Mouse (Mus musculus): Measurements from ENCODE around the gene Bud31. TPM values are rescaled to one million over a fixed set of nuclear protein-coding genes. Genes with fewer than 3 reads are reported as not detected.
A peak's percentile ranks its signal among the peaks of the same experiment; 100 is the strongest.
"Not testable (repeated sequence)": the region's sequence is repeated elsewhere in the genome, so short reads cannot be mapped to it uniquely, and the experiment has no call there.

Bud31 gene
- total and polyA plus RNA-seq, 3 experiments: 36.6 to 66.5 (median 56.5) TPM

DNA sequence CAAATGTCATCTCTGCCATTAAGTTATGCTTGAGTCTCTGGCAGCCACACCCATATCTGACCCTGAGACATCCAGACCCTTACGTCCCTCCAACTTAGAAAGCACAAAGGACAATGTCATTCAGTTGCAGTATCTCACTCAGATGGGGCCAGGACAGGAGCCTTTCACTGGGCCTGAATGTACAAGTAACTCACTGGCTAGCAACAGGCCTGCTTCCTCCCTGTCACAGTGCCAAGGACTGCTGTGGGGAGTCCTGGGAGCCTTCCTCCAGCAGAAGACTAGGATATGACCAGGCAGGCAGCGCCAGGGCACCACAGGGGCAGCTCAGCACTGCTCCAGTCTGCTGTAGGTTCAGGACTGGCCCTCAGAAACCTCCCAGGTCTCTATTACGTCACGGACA, 11.0 kb upstream of the Bud31 start:
- peaks cover 6% of the 10 kb centered on the region for H3K4me1 ChIP-seq (ENCODE audit: control insufficient read depth, insufficient read depth, low read length)
- 60% methylated on average over 4 of the region's 4 CpGs for WGBS
- no peak overlapping the region for H3K9ac ChIP-seq (ENCODE audit: low read depth, low read length)
- DNase-seq: peak; percentile 33 to 51
- no peaks in the 10 kb centered on the region for H3K27me3 ChIP-seq (ENCODE audit: control insufficient read depth, insufficient read depth, low read length)
- intact Hi-C loops (cut with DNase I): no loop called here
- no peak overlapping the region for H3K27ac ChIP-seq
- TF ChIP-seq EP300 (IDR thresholded peaks at IDR 0.05; ENCODE audit: insufficient read depth, low read depth, low read length) (no peak), POLR2A (IDR thresholded peaks at IDR 0.05; ENCODE audit: insufficient read depth, low read depth, low read length) (no peak), CTCF (IDR thresholded peaks at IDR 0.05) (no peak)
- no peaks in the 10 kb centered on the region for H3K79me2 ChIP-seq (replicated peaks; ENCODE audit: control insufficient read depth, insufficient read depth, low read length)
- H3K4me3 ChIP-seq: no peak overlapping the region
- H3K36me3 ChIP-seq (ENCODE audit: control insufficient read depth, insufficient read depth, low read length): no peaks in the 10 kb centered on the region

DNA sequence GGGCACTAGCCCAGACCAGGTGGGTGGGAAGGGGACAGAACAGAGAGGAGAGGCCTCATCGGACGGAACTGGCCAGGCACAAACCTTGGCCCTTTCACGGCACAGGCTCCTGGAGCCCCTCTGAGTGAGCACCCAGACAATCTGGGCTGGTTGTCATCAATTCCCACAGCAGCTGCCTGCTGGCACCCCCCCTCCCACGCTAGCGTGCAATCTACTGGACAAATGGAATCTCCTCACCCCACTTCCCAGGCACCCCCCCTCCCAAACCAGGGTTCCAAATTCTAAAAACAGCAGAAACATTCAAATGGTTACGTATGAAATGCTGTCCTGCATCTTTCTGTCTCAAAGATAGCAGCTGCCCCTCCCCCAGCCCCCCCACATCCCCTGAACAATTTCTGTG, 10.4 kb upstream of the Bud31 start:
- H3K9ac ChIP-seq (ENCODE audit: low read depth, low read length); H3K27ac ChIP-seq; intact Hi-C loops (cut with DNase I): not testable (repeated sequence)

DNA sequence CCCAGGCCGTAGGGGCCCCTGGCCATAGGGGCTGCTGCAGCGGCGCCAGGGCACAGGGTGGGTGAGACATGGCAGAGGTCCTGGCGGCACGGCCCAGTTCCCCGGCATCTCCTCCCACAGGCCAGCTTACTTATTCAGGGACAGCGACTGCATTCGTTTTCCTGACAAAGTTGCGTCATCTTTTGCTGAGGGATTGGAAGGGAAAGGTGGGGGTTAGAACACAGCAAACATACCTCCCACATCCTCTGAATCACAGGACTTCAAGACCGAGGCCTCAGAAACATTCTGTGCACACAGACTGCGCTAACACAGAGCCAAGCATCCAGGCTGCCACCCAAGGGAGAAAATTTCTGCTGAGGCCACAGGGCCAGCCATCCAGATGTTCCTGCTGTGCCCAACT, 10.0 kb upstream of the Bud31 start:
- Histone ChIP-seq H3K36me3 (ENCODE audit: control insufficient read depth, insufficient read depth, low read length) (no peaks in the 10 kb centered on the region), H3K4me1 (ENCODE audit: control insufficient read depth, insufficient read depth, low read length) (peaks cover 6% of the 10 kb centered on the region), H3K9ac (ENCODE audit: low read depth, low read length) (no peak overlapping the region), H3K27ac (no peak overlapping the region), H3K27me3 (ENCODE audit: control insufficient read depth, insufficient read depth, low read length) (no peaks in the 10 kb centered on the region), H3K79me2 (replicated peaks; ENCODE audit: control insufficient read depth, insufficient read depth, low read length) (no peaks in the 10 kb centered on the region), H3K4me3 (no peak overlapping the region)
- intact Hi-C loops (cut with DNase I): no loop called here
- TF ChIP-seq EP300 (IDR thresholded peaks at IDR 0.05; ENCODE audit: insufficient read depth, low read depth, low read length) (no peak), POLR2A (IDR thresholded peaks at IDR 0.05; ENCODE audit: insufficient read depth, low read depth, low read length) (no peak), CTCF (IDR thresholded peaks at IDR 0.05) (no peak)
- WGBS: 37% methylated on average over 11 of the region's 11 CpGs
- DNase-seq: no peak

More for the DNA sequence above, 10.4 kb upstream of the Bud31 start:
- not testable (repeated sequence) for H3K27me3 ChIP-seq (ENCODE audit: control insufficient read depth, insufficient read depth, low read length); H3K79me2 ChIP-seq (replicated peaks; ENCODE audit: control insufficient read depth, insufficient read depth, low read length); DNase-seq; H3K4me3 ChIP-seq; H3K36me3 ChIP-seq (ENCODE audit: control insufficient read depth, insufficient read depth, low read length); H3K4me1 ChIP-seq (ENCODE audit: control insufficient read depth, insufficient read depth, low read length)
- whole genome bisulfite sequencing: 55% methylated on average over 6 of the region's 6 CpGs

DNA sequence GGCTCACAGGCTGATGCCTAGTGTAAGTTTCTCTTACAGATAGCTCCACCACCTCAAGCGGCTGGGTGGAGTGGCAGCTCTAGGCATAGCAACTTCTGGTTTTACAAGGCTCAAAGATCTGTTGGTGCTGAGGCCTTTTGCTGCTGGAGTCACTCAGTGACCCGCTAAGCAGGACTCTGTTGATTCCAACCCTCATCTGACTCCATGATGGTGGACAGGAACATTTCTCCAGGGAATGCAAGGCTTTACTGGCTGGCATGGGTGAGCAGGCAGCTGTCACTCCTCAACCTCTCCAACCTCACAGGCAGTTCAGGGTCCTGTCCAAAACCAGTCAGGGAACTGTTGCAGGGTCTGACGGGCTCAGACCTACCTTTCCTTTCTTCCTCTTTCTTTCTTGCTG, 9.2 kb upstream of the Bud31 start:
- Histone ChIP-seq H3K4me3 (no peak overlapping the region), H3K27me3 (ENCODE audit: control insufficient read depth, insufficient read depth, low read length) (no peaks in the 10 kb centered on the region), H3K27ac (no peak overlapping the region), H3K9ac (ENCODE audit: low read depth, low read length) (no peak overlapping the region), H3K79me2 (replicated peaks; ENCODE audit: control insufficient read depth, insufficient read depth, low read length) (no peaks in the 10 kb centered on the region), H3K4me1 (ENCODE audit: control insufficient read depth, insufficient read depth, low read length) (peaks cover 6% of the 10 kb centered on the region), H3K36me3 (ENCODE audit: control insufficient read depth, insufficient read depth, low read length) (no peaks in the 10 kb centered on the region)
- TF ChIP-seq CTCF (IDR thresholded peaks at IDR 0.05) (no peak), EP300 (IDR thresholded peaks at IDR 0.05; ENCODE audit: insufficient read depth, low read depth, low read length) (no peak), POLR2A (IDR thresholded peaks at IDR 0.05; ENCODE audit: insufficient read depth, low read depth, low read length) (no peak)
- intact Hi-C loops (cut with DNase I): no loop called here
- DNase-seq: no peak
- WGBS: 75% methylated on average over 3 of the region's 3 CpGs

DNA sequence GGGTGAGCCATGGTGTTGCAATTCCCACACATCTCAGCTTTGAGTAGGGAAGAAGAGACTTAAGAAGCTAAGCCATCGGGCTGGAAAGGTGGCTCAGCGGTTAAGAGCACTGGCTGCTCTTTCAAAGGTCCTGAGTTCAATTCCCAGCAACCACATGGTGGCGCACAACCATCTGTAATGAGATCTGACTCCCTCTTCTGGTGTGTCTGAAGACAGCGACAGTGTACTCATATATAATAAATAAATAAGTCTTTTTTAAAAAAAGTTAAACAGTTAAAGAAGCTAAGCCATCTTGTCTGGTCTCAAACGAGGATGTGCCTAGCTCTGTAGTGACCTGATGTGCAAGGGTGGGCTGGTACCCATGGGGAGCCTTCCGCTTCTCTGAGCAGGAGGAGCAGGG, 6.9 kb upstream of the Bud31 start:
- WGBS: 91% methylated on average over 6 of the region's 6 CpGs
- H3K36me3 ChIP-seq (ENCODE audit: control insufficient read depth, insufficient read depth, low read length); H3K27me3 ChIP-seq (ENCODE audit: control insufficient read depth, insufficient read depth, low read length); H3K9ac ChIP-seq (ENCODE audit: low read depth, low read length); H3K27ac ChIP-seq; H3K4me3 ChIP-seq; DNase-seq; H3K79me2 ChIP-seq (replicated peaks; ENCODE audit: control insufficient read depth, insufficient read depth, low read length); intact Hi-C loops (cut with DNase I): not testable (repeated sequence)
- TF ChIP-seq CTCF (IDR thresholded peaks at IDR 0.05): 0 out of 2 replicates have a peak, but pooled peaks have one; percentile 18
- peaks cover 12% of the 10 kb centered on the region for H3K4me1 ChIP-seq (ENCODE audit: control insufficient read depth, insufficient read depth, low read length)

DNA sequence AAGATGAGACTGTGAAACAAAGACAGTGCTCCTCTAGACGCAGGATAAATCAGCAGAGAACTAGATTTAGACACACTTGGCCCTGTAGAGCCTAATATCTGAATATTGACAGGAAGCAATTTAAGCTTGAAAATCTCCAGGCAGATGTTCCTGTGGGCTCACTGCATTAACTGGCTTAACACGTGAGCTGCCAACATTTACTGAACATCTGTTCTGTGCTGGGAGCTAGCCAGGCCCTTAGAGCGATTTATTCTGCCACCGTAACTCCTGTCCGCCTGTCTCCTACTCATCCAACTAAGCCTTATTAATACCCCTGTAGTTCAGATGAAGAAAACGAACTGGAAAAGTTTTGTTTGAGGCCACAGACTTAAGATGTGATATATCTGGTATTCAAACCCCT, 1.3 kb upstream of the Bud31 start:
- Histone ChIP-seq H3K79me2 (replicated peaks; ENCODE audit: control insufficient read depth, insufficient read depth, low read length) (peaks cover 4% of the 10 kb centered on the region), H3K27ac (no peak overlapping the region), H3K36me3 (ENCODE audit: control insufficient read depth, insufficient read depth, low read length) (peaks cover 13% of the 10 kb centered on the region; the same call in 1 of the 2 replicates), H3K27me3 (ENCODE audit: control insufficient read depth, insufficient read depth, low read length) (no peaks in the 10 kb centered on the region), H3K9ac (ENCODE audit: low read depth, low read length) (peak overlapping the region; percentile 84; the same call in 1 of the 2 replicates), H3K4me3 (peak overlapping the region; percentile 85), H3K4me1 (ENCODE audit: control insufficient read depth, insufficient read depth, low read length) (peaks cover 8% of the 10 kb centered on the region)
- 4% methylated on average over 6 of the region's 6 CpGs for WGBS
- TF ChIP-seq EP300 (IDR thresholded peaks at IDR 0.05; ENCODE audit: insufficient read depth, low read depth, low read length) (no peak), POLR2A (IDR thresholded peaks at IDR 0.05; ENCODE audit: insufficient read depth, low read depth, low read length) (no peak)
- no peak for DNase-seq
- intact Hi-C loops (cut with DNase I): loop anchor here (2.0 kb wide), 1 partner anchor 54 kb away; the partner anchor contains the start of gene Kpna7

All from heart, adult 2 months (tissue).